Mouse (Mus musculus) testis, postnatal 14 days (tissue): ENCODE measurements at regions not wholly inside any gene's neighbourhood (a gene's known extent, or its start where the extent isn't known, plus 50 kb on each side); places are given as distances from the start of the nearest gene placed in this dataset.

Experiments used
- DNase-seq: peaks from one replicate; pipeline ENCODE4 v3.0.0; 2021; ENCODE audit warnings: low spot score

GRCm38 (mm10) chr8:44656031-44656430 lies 279.2 kb upstream of the Fat1 start:
- no peak for DNase-seq

GRCm38 (mm10) chr8:44656470-44656869 lies 278.8 kb upstream of the Fat1 start:
- no peak for DNase-seq

DNA sequence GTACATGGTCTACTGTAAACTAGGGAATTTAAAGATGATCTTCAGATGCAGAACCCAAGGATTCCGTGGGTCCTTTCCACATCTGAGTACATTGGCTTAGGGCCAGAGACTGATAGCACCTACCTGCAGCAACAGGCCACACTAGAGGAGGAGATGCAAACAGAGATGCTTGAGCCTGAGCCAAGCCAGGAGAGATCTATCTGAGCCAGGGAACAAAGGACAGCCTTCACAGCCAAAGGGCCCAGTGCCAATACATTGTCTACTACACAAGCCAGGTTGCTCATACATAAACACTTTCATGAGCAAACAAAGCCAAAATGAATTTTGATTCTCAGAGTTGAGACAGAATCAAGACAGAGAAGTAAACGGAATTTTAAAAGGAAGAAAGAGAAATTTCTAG lies 273.6 kb upstream of the Fat1 start:
- DNase-seq = no peak

GRCm38 (mm10) chr8:44687126-44687525 lies 248.1 kb upstream of the Fat1 start:
- DNase-seq = no peak

DNA sequence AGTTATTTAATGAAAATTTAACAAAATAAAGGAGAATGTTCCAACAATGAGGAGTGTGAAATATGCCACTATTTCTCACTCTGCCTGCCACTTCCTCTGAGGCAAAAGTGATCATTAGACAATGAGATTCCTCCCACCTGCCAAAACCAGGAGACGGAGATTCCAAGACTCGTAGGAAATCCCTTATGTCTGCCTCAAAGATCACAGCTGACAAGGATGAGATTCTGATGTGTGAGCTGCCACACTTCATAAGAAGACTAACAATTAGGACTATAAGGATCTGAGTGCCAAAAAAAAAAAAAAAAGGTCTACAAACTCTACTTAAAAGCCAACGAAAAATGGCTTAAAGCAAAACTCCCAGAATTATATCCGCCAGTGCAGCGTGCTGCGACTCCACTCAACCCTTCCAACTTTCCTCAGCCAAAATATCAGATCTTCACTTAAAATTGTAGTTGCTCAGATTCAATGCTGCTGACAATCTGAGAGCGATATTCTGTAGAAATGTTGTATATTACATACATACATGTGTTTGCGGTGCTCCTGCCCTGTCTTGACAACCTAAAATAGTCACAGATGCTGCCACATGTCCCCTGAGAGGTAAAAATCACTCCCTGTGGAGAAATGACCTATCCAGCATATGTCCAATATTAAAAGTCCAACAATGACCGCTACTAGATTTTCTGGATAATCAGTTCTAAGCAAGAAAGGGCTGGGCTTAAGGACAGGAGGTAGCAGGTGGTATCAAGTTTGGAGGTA lies 245.2 kb upstream of the Fat1 start:
- no peak for DNase-seq

DNA sequence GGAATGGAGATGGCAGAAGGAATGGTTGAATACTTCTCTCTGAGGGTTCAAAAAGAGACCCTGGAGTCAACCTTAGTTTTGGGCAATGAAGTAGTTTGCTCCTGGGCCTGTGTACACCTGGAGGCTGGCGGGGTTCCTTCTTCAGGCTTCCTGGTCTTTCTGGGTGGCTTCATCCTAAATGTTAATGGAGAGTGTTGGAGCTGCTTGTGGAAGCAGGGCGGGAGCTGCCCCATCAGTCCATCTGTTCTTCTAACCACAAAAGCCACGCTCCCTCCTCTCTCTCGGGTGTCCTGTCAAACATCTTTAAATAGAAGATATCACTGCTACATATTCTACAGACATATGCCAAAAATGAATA lies 244.7 kb upstream of the Fat1 start:
- no peak for DNase-seq

DNA sequence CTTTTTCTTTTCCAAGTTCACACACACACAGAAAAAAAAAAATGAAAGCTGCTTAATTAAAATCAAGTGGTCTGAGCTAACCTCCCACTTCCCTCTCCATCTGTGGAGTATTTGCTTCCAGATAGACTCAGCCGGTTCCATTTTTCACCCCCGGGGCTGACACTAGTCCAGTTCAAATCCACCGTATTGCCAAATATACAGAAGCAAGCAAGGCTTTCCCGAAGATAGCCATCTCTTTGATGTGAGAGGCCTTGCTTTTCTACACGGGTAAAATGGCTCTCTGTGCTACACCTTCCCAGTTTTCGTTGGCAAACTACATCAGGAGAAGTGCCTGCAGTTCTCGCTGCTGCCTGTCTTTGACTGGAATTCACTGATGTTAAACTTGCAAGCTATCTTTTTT lies 244.1 kb upstream of the Fat1 start:
- DNase-seq = no peak

DNA sequence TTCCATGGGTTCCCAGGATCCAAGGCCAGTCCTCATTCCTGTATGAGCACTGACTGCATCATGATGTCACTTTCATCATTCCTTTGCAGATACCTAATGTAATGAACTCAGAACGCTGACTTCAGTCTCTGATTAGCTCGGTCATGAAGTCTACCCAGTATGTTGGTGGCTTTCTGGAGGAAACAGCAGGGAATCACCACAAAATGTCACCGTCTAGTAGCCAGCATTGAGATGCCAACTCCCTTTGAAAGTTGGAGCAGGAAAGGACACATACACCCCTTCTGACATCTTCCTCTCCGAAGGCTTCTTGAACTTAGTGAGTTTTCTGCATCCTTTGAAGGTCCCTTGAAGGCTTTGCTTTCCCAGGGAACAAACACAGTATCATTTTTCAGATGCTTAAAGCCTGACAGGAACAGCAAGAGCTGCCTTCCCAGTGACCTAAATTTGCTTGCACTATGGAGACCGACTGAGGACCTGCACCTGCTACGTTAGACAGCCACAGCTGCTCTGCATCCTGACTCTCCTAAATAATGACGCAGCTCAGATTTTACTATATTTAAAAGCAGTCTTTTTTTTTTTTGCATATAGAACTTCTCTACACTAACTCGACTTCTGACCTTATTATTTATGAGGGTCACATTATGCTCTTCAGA lies 243.1 kb upstream of the Fat1 start:
- DNase-seq = no peak

DNA sequence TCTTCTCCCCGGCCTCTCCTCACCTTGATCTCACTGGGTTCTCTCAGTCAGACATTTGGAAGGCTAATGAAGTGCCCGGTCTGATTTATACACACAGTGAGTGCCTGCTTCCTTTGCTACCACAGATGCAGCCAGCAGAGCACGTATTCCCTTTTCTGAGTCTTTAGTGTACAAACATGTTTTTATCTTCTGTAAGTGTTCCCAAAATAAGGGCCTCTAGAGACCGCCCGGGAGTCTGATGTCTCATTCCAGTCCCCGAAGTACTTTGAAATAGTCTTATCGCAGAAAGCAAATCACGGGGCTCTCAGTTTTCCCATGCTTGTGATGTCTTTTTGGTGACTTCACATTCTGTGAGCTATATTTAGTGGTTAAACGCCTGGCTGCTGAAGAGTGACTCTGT lies 240.4 kb upstream of the Fat1 start:
- DNase-seq = no peak

DNA sequence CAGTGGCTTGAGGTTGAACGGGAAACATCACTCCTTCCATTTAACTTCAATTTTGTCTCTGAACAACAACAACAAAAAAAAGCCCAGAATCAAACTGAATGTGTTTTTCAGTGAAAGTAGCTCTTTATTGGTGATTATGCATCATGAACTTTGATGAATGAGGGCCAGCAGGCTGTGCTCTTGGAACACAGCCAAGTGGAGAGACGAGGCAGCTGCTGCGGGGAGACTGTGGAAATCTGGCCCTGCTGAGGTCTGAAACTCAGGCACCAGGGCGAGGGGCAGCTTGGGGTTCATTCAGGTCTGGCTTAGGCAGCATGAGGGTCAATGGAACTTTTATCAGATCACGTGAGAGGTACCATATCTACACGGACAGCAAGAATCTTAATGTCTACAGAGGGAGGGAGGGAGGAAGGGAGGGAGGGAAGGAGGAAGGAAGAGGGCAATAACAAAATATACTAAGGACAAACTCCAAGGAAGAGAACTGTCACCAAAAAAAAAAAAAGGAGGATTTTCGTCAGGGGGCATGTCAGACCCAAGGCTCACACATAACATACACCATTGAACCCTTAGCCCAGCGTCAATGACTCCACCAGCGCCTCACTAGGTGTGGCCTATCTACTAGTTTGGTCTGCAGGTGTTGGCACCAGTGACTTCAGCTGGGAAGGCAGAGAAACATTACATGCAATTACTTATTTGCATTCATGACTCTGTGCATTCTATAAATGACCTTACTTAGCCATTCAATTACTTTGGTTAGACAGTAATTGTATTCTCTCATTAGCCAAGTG lies 239.0 kb upstream of the Fat1 start:
- DNase-seq = no peak

GRCm38 (mm10) chr8:44699384-44700105 lies 235.7 kb upstream of the Fat1 start:
- no peak for DNase-seq

GRCm38 (mm10) chr8:44704595-44705265 lies 230.5 kb upstream of the Fat1 start:
- DNase-seq = no peak

DNA sequence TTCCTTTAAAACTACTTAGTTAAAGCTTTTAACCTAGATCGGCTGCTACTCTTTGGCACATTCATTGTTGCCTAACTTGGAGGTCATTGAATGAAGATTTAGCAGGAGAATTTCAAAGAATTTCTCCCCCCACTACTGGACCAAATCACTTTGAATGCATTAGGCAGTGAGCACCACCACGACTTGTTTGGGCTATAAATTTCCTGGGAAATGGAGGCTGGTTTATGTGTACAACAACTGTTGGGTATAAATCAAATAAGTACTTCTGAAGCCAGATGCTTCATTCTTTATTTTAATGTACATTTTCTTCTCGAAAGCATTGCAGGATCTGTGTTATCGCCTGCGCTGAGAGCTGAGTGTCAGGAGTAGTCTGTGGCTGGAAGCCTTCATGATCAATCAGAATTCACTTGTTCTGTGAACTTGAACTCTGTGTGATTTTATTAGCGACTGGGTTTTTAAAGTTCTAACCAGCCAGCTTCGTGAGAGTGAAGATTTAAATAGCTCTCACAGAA lies 226.5 kb upstream of the Fat1 start:
- DNase-seq = no peak

GRCm38 (mm10) chr8:44709171-44709940 lies 225.9 kb upstream of the Fat1 start:
- no peak for DNase-seq

- DNase-seq = no peak
Observed at GRCm38 (mm10) chr8:44734577-44734976, 200.7 kb upstream of the Fat1 start.

DNA sequence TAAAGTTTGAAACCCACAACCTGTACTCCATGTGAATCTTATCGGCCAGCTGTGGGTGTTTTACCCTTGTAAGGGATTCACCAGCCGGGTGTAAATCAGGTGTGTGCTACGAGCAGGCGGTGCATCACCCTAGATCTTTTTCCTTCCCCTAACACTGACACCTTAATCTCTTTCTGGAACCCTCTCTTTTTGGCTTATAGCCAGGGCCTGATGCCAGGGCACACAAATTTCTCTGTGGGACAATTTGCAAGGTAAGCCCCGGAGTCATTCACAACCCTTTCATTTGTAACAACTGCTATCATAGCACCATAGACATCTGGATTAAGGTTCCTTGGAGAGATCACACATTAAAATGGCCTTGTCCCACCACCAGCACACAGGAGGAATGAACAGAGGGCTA lies 199.4 kb upstream of the Fat1 start:
- DNase-seq = no peak

DNA sequence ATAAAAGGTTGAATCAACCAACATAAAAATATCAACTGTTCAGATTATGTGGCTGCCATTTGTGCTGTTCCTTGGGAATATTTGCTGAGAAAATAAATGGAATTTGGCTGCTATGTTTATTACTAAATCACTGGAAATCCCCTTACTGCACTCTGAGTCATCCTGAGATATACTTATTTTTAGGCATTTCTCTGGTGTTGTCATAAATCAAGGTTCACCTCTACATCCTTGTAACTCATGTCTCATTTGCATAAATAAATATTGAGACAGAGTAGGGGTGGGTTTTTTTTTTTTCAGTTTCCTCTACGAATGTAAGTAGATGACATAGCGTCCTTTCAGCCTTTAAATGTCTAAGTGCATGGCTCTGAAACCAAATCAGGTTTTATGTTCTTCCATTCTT lies 191.9 kb upstream of the Fat1 start:
- no peak for DNase-seq

DNA sequence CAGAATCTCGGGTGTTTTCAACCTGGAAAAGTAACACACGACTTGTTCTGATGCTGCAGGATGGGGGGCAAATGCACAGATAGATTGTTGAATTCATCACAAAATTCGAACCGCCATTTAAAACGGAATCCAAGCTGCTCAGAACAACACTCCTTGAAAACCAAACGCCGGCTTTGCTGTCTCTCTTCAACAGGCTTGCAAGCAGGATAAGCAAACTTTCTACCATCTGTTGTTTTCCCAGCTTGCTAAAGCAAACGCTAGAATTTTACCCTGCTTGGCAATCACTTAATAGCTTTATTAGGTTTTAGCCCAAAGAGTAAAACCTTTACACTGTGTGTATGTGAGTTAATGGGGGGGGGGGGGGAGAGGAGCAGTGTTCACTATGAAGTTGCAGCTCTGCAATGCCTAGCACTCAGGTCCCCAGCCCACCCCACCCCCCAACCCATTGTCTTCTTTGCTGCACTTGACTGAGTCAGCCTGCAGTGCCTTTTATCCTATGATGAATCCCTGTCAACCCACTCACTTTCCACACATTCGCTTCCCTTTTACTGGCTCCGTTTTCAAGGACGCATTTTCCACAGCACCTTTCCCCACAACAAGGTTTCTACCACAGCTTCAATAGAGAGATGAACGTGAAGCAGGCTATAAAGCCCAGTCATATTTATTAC lies 190.1 kb upstream of the Fat1 start:
- DNase-seq = no peak

GRCm38 (mm10) chr8:44758727-44759126 lies 176.5 kb upstream of the Fat1 start:
- DNase-seq = peak; percentile 43

DNA sequence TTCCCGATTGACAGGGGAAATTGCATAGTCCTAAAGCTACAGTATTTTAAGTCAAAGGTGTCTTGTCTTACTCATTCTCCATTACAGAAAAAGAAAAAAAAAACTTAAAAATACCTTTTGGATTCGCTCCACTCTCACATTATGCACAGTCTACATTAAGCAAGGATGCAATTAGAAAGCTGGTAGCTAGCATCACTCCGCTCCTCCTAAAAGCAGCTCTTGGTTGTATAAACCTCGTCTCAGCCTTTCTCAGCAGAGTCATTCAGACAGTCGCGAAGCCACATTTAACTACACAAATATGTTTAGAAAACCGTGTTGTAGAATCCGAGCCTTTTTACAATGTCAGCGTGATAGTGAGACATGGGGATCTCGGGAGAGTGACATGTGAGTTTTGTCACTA lies 172.5 kb upstream of the Fat1 start:
- no peak for DNase-seq
